Mouse (Mus musculus) megakaryocyte, adult 5-6 weeks (primary cell): Measurements from ENCODE around the gene Gng8. TPM values are rescaled to one million over a fixed set of nuclear protein-coding genes. Genes with fewer than 3 reads are reported as not detected.

ENCODE experiments used
- ATAC-seq: 2 replicates; pipeline ENCODE4 v1.8.0; 2016; ENCODE audit warnings: mild to moderate bottlenecking, inconsistent platforms; ENCODE audit not compliant: poor library complexity, severe bottlenecking
- total RNA-seq, 2 experiments: library from RNA; stranded (forward) in 1 of 2; stranded (reverse) in 1 of 2; fragments of 153-499, 151-499 nt in 1 of 2; fragments of 221-1000, 200-1000 nt in 1 of 2; gene quantifications; 2 replicates each; pipeline versions ENCODE4 v1.2.3 to v1.2.4; 2015 to 2017

The Gng8 gene
- total RNA-seq (2015) (not detected in 2 replicates), total RNA-seq (2017) (0.48 TPM in 1 of 2 replicates, not detected in the other)

GRCm38 (mm10) chr7:16891641-16892351 lies at the start of gene Gng8:
Gng8 (plus strand) TSS chr7:16891786.
- peak; percentile 87 for ATAC-seq

- ATAC-seq = peak; percentile 70
Observed at GRCm38 (mm10) chr7:16842645-16843063, 48.9 kb upstream of the Gng8 start, which contains the start of gene Prkd2. Prkd2 (plus strand) TSS chr7:16842902.

- ATAC-seq = peak; percentile 19
Observed at GRCm38 (mm10) chr7:16843441-16844171, 48.0 kb upstream of the Gng8 start.

DNA sequence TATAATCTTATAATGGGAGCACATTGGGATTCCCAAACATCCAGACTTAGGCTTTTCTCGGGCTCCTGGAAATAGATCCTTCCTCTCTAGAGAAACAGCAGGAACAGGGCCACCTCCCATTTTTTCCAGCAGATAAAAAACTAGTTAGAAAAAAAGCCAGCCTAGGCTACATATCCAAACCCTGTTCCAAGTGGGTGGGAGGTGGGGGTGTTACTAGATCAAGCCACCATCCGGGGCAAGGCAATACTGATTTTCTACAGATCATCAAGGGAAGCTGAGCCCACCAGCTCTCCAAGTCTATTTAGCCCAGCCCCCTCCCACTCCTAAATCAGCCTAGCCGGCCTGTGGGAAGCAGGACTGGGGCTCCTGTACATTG lies 46.9 kb upstream of the Gng8 start:
- ATAC-seq = no peak

GRCm38 (mm10) chr7:16845072-16845819 lies 46.3 kb upstream of the Gng8 start:
- peak; percentile 13; the same call in 1 of the 2 replicates for ATAC-seq

GRCm38 (mm10) chr7:16845820-16846167 lies 45.8 kb upstream of the Gng8 start:
- ATAC-seq = no peak

GRCm38 (mm10) chr7:16846775-16847174 lies 44.8 kb upstream of the Gng8 start:
- no peak for ATAC-seq

- ATAC-seq = no peak
Observed at GRCm38 (mm10) chr7:16847507-16847906, 44.1 kb upstream of the Gng8 start.

DNA sequence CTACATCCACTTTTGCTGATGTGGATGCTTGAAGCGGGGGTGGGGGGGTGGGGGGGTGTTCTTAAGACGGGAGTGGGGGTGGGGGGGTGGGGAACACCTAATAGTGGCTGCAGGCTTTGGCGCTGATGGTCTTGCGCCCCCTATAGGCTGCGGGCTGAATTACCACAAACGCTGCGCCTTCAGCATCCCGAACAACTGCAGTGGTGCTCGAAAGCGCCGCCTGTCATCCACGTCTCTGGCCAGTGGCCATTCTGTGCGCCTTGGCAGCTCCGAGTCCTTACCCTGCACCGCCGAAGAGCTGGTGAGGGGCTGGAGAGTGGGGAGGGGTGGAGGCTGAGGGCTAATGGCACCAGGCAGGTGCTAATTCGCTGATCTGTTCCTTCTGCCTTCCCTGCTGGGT lies 43.0 kb upstream of the Gng8 start:
- no peak for ATAC-seq

- no peak for ATAC-seq
Observed at GRCm38 (mm10) chr7:16851636-16852035, 40.0 kb upstream of the Gng8 start.

DNA sequence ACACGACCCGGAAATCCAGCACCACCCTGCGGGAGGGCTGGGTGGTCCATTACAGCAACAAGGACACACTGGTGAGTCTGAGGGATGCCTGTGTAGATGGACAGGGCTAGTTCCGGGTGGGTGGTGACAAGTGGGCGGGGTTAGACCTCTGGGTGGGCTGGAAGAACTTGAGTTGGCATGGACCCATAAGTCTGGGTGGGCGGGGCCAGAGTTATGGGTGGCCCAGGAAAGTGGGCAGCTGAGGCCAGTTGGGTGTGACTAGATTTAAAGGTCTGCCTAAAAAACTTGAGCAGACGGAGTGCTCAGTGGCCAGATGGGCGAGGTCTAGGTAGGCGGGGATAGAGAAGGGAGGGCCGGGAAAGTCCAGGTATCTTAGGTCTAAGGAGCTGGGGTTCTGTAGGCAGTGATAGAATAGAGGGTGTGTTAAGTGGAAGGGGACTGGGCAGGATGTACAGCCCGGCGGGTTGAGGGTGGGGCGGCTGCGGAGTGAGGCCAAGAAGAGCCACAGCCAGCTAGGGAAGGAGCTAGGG lies 38.2 kb upstream of the Gng8 start:
- no peak for ATAC-seq

DNA sequence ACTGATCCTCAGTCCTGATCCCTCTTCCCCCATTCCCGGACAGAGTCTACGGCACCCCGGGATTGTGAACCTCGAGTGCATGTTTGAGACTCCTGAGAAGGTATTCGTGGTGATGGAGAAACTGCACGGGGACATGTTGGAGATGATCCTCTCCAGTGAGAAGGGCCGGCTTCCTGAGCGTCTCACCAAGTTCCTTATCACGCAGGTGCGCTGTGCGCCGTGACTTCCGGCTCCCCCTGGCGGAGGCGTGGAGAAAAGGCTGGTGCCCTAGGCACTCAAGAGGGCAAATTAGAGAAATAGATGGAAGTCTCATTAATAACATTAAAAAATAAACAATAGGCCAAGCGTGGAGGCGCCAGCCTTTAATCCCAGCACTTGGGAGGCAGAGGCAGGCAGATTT lies 33.2 kb upstream of the Gng8 start:
- ATAC-seq = peak; percentile 82

DNA sequence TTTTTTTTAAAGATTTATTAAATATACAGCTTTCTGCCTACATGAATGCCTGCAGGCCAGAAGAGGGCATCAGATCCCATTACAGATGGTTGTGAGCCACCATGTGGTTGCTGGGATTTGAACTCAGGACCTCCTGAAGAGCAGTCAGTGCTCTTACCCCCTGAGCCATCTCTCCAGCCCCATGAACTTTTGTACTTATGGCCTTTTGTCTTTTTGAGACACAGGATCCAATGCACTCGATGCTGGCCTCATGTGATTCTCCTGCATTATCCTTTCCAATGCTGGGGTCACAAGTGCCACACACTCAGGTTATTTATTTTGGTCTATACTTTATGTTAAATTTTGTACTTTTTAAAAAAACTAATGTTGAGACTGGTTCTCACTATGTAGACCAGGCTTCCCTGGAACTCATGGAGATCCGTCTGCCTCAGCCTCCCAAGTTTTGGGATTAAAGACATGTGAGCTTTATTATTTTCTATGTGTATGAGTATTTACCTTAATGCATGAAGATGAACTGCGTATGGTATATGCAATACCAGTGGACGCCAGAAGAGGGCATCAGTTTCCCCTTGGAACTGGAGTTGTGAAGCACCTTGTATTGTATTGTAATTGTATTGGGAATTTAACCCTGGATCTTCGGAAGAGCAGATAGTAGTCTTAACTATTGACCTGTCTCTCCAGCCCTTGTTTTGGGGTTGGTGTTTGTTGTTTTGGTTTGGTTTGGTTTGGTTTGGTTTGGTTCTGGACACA lies 31.5 kb upstream of the Gng8 start:
- peak; percentile 68 for ATAC-seq

GRCm38 (mm10) chr7:16867488-16867887 lies 24.1 kb upstream of the Gng8 start:
- no peak for ATAC-seq

GRCm38 (mm10) chr7:16869497-16869896 lies 22.1 kb upstream of the Gng8 start:
- no peak for ATAC-seq

GRCm38 (mm10) chr7:16871600-16871999 lies 20.0 kb upstream of the Gng8 start:
- no peak for ATAC-seq

GRCm38 (mm10) chr7:16872478-16872877 lies 19.1 kb upstream of the Gng8 start:
- no peak for ATAC-seq

- ATAC-seq = no peak
Observed at GRCm38 (mm10) chr7:16873392-16873791, 18.2 kb upstream of the Gng8 start.

GRCm38 (mm10) chr7:16874190-16874589 lies 17.4 kb upstream of the Gng8 start:
- ATAC-seq = peak; percentile 72

GRCm38 (mm10) chr7:16874756-16875309 lies 16.8 kb upstream of the Gng8 start:
- ATAC-seq = peak; percentile 88

GRCm38 (mm10) chr7:16875310-16875325 lies 16.5 kb upstream of the Gng8 start, which contains the start of gene Dact3:
Dact3 (plus strand) TSS chr7:16875317.
- no peak for ATAC-seq
